Mouse (Mus musculus): Measurements from ENCODE around the gene Ibsp.
A peak's percentile ranks its signal among the peaks of the same experiment; 100 is the strongest.

Ibsp gene

GRCm38 (mm10) chr5:104342881-104343280 lies 43.9 kb downstream of the Ibsp start:
- DNase-seq (ENCODE audit: low spot score), result no peak

GRCm38 (mm10) chr5:104344526-104345240 lies 45.7 kb downstream of the Ibsp start:
- no peak for DNase-seq (ENCODE audit: low spot score)

- DNase-seq (ENCODE audit: low spot score), result no peak
Measured at GRCm38 (mm10) chr5:104345241-104345630, 46.3 kb downstream of the Ibsp start.

GRCm38 (mm10) chr5:104351041-104351440 lies 52.1 kb downstream of the Ibsp start:
- no peak for DNase-seq (ENCODE audit: low spot score)

GRCm38 (mm10) chr5:104351874-104352273 lies 52.9 kb downstream of the Ibsp start:
- no peak for DNase-seq (ENCODE audit: low spot score)

- no peak for DNase-seq (ENCODE audit: low spot score)
Measured at GRCm38 (mm10) chr5:104357575-104357974, 58.6 kb downstream of the Ibsp start.

- peak; percentile 10 for DNase-seq (ENCODE audit: low spot score)
Measured at GRCm38 (mm10) chr5:104358592-104358991, 59.6 kb downstream of the Ibsp start.

GRCm38 (mm10) chr5:104359257-104359656 lies 60.3 kb downstream of the Ibsp start:
- peak; percentile 73 for DNase-seq (ENCODE audit: low spot score)

All from embryo, embryonic 10.5 days (tissue).